Mouse (Mus musculus): ENCODE results near the gene Aldh1a1. TPM values are rescaled to one million over a fixed set of nuclear protein-coding genes. Genes with fewer than 3 reads are reported as not detected.

Gene Aldh1a1
- 0.81 and 0.92 TPM in 2 replicates for polyA plus RNA-seq (2015; fragmentation: Nextera tagmentation; extraction: Ambion mirVana)

DNA sequence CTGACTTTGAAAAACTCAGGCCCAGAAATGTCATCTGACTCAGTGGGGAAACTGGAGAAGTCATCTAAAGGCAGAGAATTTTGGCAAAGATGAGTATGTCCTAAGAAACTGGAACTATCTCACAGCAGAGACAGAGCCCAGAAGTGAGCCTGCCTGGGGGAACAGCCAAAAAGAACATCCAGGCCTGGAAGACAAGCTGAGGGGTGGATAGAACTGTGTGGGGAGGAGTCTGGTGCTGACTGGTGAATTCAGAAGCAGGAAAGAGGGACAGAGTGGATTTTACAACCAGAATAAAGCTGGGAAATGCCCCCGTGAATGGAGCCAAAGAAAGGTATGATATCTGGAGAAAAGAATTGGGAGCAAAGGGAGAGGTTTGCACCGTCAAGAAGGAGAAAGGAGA is at the start of gene Aldh1a1:
Gene Aldh1a1 (plus strand): TSS at position 225 of the 400 bp plus-strand sequence.
- Histone ChIP-seq H3K4me1 (replicated peaks) (no peaks in the 10 kb centered on the region), H3K27ac (no peak within 1 kb of the TSS), H3K9me3 (replicated peaks) (no peaks in the 10 kb centered on the region), H3K9ac (no peak within 1 kb of the TSS), H3K4me3 (replicated peaks) (no peak within 1 kb of the TSS), H3K4me2 (no peak within 1 kb of the TSS), H3K27me3 (no peaks in the 10 kb centered on the region), H3K36me3 (no peaks in the 10 kb centered on the region)
- no peak for DNase-seq
- 50% methylated on average over 2 of the region's 2 CpGs for WGBS (ENCODE audit: insufficient replicate concordance)
- ATAC-seq (ENCODE audit: low read depth): no peak

DNA sequence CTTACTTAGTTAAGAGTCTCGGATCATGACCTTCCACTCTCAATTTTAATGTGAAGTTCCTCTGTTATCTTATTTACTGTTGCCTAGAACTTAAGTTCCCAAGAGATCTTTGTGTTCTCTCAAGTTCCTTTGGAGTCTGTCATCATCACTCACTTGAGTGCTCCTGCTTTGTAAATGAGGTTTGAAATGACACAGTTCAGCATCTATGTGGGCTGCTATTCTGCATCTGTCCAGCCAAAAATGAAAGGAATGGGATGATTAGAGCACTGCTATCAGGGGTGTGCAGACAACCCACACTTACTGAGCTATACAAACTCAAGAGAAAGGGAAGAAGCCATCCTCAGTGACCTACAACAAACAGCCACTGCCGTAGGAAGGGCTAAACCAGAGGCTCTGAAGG is 44.7 kb upstream of the Aldh1a1 start:
- Histone ChIP-seq H3K4me1 (replicated peaks) (no peaks in the 10 kb centered on the region), H3K9ac (no peak overlapping the region), H3K36me3 (no peaks in the 10 kb centered on the region), H3K9me3 (replicated peaks) (no peaks in the 10 kb centered on the region), H3K4me2 (no peak overlapping the region), H3K27me3 (no peaks in the 10 kb centered on the region), H3K27ac (no peak overlapping the region), H3K4me3 (replicated peaks) (no peak overlapping the region)
- WGBS (ENCODE audit: insufficient replicate concordance): 49% methylated on average over 2 of the region's 2 CpGs
- ATAC-seq (ENCODE audit: low read depth) (no peak), DNase-seq (no peak)

DNA sequence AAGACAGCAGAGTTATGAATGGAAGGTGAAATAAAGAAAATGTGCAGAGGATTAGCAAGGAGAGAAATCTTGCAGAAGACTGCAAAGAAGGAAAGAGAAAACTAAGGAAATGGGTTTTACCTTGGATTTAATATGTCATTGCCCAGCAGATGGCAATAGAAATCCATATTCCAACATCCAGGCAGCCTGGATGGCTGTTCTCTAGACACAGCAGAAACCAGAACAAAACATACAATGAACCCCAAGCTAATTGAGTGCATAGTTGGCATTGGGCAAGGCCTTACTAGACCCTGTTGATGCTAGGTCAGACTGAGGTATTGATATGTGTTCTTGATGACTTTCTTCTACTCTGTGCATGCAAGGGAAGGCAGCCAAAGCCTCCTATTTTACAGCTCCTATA is 43.0 kb upstream of the Aldh1a1 start:
- DNase-seq: no peak
- H3K27ac ChIP-seq: no peak overlapping the region
- no peak for ATAC-seq (ENCODE audit: low read depth)

DNA sequence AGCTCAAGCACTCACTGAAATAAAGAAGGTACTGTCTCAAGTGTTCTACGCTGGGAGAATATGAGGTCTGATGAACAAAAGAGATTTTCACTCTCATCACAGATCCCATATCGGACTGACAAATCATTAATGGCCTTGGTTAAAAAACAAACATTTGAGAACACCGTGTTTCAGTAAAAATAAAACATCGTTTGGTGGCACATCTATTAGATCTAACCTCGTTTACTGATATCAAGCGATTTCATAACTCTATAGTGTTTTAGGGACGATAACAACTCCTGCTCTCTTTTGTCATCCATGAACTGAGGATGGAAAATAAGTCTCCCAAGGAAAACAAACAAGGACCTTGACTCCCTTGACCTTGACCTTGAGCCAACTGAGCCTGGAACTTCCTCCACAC is 41.5 kb upstream of the Aldh1a1 start:
- 62% methylated on average over 7 of the region's 7 CpGs for WGBS (ENCODE audit: insufficient replicate concordance)
- ATAC-seq (ENCODE audit: low read depth): no peak
- H3K9me3 ChIP-seq (replicated peaks): no peaks in the 10 kb centered on the region
- H3K27ac ChIP-seq: no peak overlapping the region
- H3K4me2 ChIP-seq: no peak overlapping the region
- H3K36me3 ChIP-seq: no peaks in the 10 kb centered on the region
- no peaks in the 10 kb centered on the region for H3K4me1 ChIP-seq (replicated peaks)
- DNase-seq: no peak
- no peak overlapping the region for H3K9ac ChIP-seq
- H3K4me3 ChIP-seq (replicated peaks): no peak overlapping the region
- no peaks in the 10 kb centered on the region for H3K27me3 ChIP-seq

More for the DNA sequence above, 43.0 kb upstream of the Aldh1a1 start:
- no peaks in the 10 kb centered on the region for H3K27me3 ChIP-seq
- no peaks in the 10 kb centered on the region for H3K4me1 ChIP-seq (replicated peaks)
- H3K4me2 ChIP-seq: no peak overlapping the region
- no peak overlapping the region for H3K4me3 ChIP-seq (replicated peaks)
- no peak overlapping the region for H3K9ac ChIP-seq
- no peaks in the 10 kb centered on the region for H3K36me3 ChIP-seq
- H3K9me3 ChIP-seq (replicated peaks): no peaks in the 10 kb centered on the region

DNA sequence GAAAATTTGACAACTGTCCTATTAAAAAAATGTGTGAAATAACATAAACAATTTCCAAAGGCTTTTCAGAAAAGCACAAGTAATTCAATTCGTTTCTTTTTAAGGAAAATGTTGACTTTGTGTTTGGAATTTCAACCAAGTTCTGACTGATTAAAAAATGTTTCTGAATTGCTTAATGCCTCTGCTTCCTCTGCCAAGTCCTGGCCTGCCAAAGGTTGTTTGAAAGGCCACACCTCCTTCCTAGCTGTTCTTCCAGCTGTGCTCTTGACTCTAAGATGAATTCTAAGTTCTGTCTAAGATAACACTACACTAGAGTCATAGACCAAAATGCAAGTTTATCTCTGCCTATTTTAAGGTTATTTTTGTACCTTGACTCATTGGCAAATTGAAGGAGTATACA is 8.0 kb upstream of the Aldh1a1 start:
- no peaks in the 10 kb centered on the region for H3K4me1 ChIP-seq (replicated peaks)
- no peaks in the 10 kb centered on the region for H3K36me3 ChIP-seq
- no peak overlapping the region for H3K9ac ChIP-seq
- WGBS (ENCODE audit: insufficient replicate concordance): 35% methylated on average over 1 of the region's 1 CpGs
- H3K9me3 ChIP-seq (replicated peaks): no peaks in the 10 kb centered on the region
- DNase-seq: no peak
- ATAC-seq (ENCODE audit: low read depth): no peak
- H3K27ac ChIP-seq: no peak overlapping the region
- H3K4me3 ChIP-seq (replicated peaks): no peak overlapping the region
- H3K4me2 ChIP-seq: no peak overlapping the region
- no peaks in the 10 kb centered on the region for H3K27me3 ChIP-seq

DNA sequence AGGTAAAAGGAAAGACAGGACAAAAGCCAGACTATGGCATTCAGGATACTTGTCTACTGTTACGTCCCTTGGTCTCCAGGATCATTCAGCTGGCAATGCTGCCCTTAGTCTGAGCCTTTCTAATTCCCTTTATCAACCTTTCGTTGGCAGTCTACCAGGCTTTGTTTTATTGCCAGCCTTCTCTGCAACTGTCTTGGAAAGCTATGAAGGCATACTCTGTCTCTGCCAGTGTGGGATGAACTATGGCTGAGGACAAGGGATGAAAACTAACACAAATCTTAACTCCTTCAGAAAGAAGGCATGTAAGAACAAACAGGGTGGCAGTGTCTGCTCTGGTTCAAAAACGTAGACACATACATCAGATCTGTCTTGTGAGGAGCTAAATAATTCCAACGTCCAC is 565 bp upstream of the Aldh1a1 start:
- no peaks in the 10 kb centered on the region for H3K36me3 ChIP-seq
- H3K4me1 ChIP-seq (replicated peaks): no peaks in the 10 kb centered on the region
- ATAC-seq (ENCODE audit: low read depth) (no peak), DNase-seq (no peak)
- H3K27me3 ChIP-seq: no peaks in the 10 kb centered on the region
- H3K27ac ChIP-seq: no peak overlapping the region
- 47% methylated on average over 4 of the region's 4 CpGs for WGBS (ENCODE audit: insufficient replicate concordance)
- H3K4me3 ChIP-seq (replicated peaks): no peak overlapping the region
- H3K4me2 ChIP-seq: no peak overlapping the region
- no peak overlapping the region for H3K9ac ChIP-seq
- no peaks in the 10 kb centered on the region for H3K9me3 ChIP-seq (replicated peaks)

DNA sequence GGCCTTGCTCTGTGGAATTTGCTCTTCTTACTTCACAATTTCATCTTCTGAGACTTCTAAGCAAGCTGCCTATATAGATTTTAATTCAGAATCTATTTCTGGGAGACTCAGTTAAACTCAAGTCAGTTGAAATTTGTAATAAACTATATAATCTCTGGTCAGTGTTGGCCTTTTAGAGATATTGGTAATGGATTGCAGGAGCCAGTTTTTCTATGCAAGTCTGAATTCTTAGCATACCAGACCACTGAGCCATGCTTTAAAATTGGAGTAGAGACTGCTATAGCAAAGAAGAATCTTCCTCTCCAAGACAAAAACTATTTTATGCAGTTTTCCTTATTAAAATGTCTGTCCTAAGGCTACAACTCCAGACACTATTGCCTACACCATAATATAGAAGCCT is 4.0 kb downstream of the Aldh1a1 start:
- no peak for DNase-seq
- H3K4me3 ChIP-seq (replicated peaks): no peak overlapping the region
- no peak overlapping the region for H3K27ac ChIP-seq
- no peak for ATAC-seq (ENCODE audit: low read depth)
- no peaks in the 10 kb centered on the region for H3K4me1 ChIP-seq (replicated peaks)
- no peaks in the 10 kb centered on the region for H3K27me3 ChIP-seq
- no peak overlapping the region for H3K4me2 ChIP-seq
- H3K9me3 ChIP-seq (replicated peaks): no peaks in the 10 kb centered on the region
- no peak overlapping the region for H3K9ac ChIP-seq
- no peaks in the 10 kb centered on the region for H3K36me3 ChIP-seq

DNA sequence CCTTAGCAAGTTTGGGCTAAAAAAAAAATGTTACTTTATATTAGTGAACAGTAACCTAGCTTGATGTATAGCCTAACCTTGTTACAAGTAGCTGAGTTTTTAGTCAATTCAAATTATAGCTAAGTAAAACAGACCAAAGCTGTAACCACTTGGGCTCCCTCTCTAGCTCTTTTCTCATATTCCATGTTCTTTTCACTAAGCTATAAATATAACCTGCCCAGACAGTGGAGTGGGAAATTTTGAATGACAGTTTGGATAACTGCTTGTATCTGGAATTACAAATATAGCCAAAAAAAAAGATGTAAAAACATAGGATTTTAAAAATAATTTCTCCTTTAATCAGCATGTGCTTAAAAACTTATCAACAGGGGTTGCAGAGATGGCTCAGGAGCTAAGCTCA is 12.8 kb downstream of the Aldh1a1 start:
- DNase-seq (no peak), ATAC-seq (ENCODE audit: low read depth) (no peak)
- H3K4me3 ChIP-seq (replicated peaks): no peak overlapping the region
- H3K36me3 ChIP-seq: no peaks in the 10 kb centered on the region
- no peaks in the 10 kb centered on the region for H3K4me1 ChIP-seq (replicated peaks)
- no peak overlapping the region for H3K9ac ChIP-seq
- H3K4me2 ChIP-seq: no peak overlapping the region
- H3K27me3 ChIP-seq: no peaks in the 10 kb centered on the region
- H3K9me3 ChIP-seq (replicated peaks): no peaks in the 10 kb centered on the region
- H3K27ac ChIP-seq: no peak overlapping the region

DNA sequence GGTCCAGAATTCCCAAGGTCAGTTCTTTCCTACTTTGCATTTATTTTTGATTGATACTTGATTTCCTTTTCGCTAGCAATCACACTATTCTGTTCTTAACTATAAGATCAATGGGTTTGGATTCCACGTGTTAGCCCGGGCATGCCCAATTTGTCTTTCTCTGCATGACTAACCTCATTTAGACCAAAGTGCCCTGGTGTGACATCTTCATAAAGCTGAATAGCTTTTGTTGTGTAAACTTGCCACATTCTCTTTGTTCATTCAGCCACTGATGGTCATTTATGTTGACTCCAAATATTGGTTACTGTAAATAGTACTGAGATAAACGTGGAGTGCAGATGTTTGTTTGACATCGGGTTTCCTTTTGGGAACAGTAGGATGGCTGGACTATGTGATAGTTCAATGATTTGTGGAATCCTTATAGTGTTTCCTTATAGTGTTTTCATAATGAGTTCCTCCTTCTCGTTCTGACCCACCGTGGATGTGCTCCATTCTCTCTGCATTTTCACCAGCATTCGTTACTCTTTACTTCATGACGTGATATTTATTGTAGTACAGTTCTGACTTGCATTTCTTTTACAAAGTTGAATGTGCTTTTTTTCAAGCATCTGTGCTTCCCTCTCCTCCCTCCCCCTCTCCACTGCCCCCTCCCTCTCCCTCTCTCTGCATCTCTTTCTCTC is 14.6 kb downstream of the Aldh1a1 start:
- 60% methylated on average over 9 of the region's 9 CpGs for WGBS (ENCODE audit: insufficient replicate concordance)
- H3K4me1 ChIP-seq (replicated peaks): no peaks in the 10 kb centered on the region
- no peak for DNase-seq
- no peak overlapping the region for H3K4me3 ChIP-seq (replicated peaks)
- H3K9me3 ChIP-seq (replicated peaks): no peaks in the 10 kb centered on the region
- no peak overlapping the region for H3K27ac ChIP-seq
- H3K4me2 ChIP-seq: no peak overlapping the region
- H3K36me3 ChIP-seq: no peaks in the 10 kb centered on the region
- no peaks in the 10 kb centered on the region for H3K27me3 ChIP-seq
- no peak for ATAC-seq (ENCODE audit: low read depth)
- no peak overlapping the region for H3K9ac ChIP-seq

DNA sequence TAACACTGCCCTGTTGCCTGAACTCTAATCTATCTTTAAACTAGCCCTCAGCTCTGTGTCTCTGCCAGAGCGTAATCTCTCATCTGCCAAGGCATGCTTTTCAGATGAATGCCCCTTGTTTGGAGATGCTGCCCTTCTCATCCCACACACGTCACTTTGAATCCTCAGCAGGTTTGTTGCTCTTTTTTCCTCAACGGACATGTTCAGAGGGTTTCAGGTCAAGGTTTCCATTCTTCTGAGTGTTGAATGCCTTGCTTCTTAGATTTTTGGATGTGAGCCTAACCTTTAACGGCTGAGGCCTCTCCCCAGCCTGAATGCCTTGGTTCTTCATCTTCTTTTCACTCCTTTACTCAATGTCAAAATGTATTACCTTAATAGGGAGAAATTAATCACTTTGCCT is 16.1 kb downstream of the Aldh1a1 start:
- Histone ChIP-seq H3K27me3 (no peaks in the 10 kb centered on the region), H3K4me3 (replicated peaks) (no peak overlapping the region), H3K4me1 (replicated peaks) (no peaks in the 10 kb centered on the region), H3K27ac (no peak overlapping the region), H3K4me2 (no peak overlapping the region), H3K9me3 (replicated peaks) (no peaks in the 10 kb centered on the region), H3K36me3 (no peaks in the 10 kb centered on the region), H3K9ac (no peak overlapping the region)
- ATAC-seq (ENCODE audit: low read depth) (no peak), DNase-seq (no peak)
- WGBS (ENCODE audit: insufficient replicate concordance): 51% methylated on average over 4 of the region's 4 CpGs

DNA sequence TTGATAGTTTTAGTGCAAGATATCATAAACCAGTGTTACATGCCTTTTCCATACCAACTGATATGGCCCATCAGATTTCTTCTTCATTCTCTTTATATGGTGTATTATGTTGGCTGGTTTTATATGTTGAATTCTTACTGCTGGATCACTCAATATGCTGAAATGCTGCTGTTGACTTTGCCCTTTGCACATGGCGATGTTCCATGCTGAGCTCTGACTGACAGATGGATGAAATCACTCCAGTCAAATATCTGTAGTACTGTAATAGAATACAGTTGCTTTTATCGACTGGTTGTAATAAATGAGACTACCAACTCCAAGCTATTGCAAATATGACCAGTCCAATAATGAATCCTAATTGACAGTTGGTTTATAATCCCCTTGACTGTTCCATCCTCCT is 19.5 kb downstream of the Aldh1a1 start:
- H3K27me3 ChIP-seq: no peaks in the 10 kb centered on the region
- no peak overlapping the region for H3K4me2 ChIP-seq
- WGBS (ENCODE audit: insufficient replicate concordance): 65% methylated on average over 2 of the region's 2 CpGs
- H3K4me3 ChIP-seq (replicated peaks): no peak overlapping the region
- ATAC-seq (ENCODE audit: low read depth): no peak
- no peaks in the 10 kb centered on the region for H3K4me1 ChIP-seq (replicated peaks)
- H3K36me3 ChIP-seq: no peaks in the 10 kb centered on the region
- no peak overlapping the region for H3K27ac ChIP-seq
- no peak overlapping the region for H3K9ac ChIP-seq
- no peaks in the 10 kb centered on the region for H3K9me3 ChIP-seq (replicated peaks)
- no peak for DNase-seq

DNA sequence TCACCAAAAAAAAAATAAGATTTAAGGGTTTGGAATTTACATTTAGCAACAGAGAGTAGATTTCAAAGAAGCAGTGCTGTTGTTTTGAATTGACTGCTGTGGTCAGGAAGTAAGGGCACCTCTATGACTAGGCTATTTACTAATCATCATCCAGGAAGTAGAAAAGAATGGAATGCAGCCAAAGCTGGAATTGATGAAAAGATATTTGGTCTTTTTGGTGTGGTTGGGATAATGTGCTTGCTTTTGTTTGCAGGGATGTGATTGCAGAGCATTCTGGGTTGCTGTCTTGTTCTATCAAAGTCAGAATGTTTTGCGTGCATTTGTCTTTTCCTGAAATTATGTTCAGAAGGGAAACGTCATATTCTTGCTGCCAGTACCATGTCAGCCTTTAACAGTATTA is 20.7 kb downstream of the Aldh1a1 start:
- no peak overlapping the region for H3K9ac ChIP-seq
- no peaks in the 10 kb centered on the region for H3K4me1 ChIP-seq (replicated peaks)
- ATAC-seq (ENCODE audit: low read depth) (no peak), DNase-seq (no peak)
- no peaks in the 10 kb centered on the region for H3K36me3 ChIP-seq
- H3K27ac ChIP-seq: no peak overlapping the region
- 72% methylated on average over 2 of the region's 2 CpGs for WGBS (ENCODE audit: insufficient replicate concordance)
- H3K4me3 ChIP-seq (replicated peaks): no peak overlapping the region
- no peaks in the 10 kb centered on the region for H3K9me3 ChIP-seq (replicated peaks)
- no peak overlapping the region for H3K4me2 ChIP-seq
- H3K27me3 ChIP-seq: no peaks in the 10 kb centered on the region
